Mouse (Mus musculus) bone marrow macrophage, adult 2 months (primary cell): ENCODE measurements around the gene Bicc1.

Experiments used
- CTCF ChIP-seq: IDR thresholded peaks from 2 replicates; pipeline ENCODE4 v1.5.1; 2012; ENCODE audit warnings: low read depth, mild to moderate bottlenecking, low read length, moderate library complexity
- POLR2A ChIP-seq: IDR thresholded peaks from 2 replicates; pipeline ENCODE4 v1.6.1; 2012; ENCODE audit warnings: mild to moderate bottlenecking, low read depth, low read length, borderline replicate concordance

GRCm38 (mm10) chr10:71100815-71101499, 58.5 kb downstream of the Bicc1 start:
- TF ChIP-seq POLR2A: no peak
- TF ChIP-seq CTCF: no peak
